Mouse (Mus musculus) hindbrain, embryonic 15.5 days (tissue): ENCODE measurements around the gene Gm49320. TPM values are rescaled to one million over a fixed set of nuclear protein-coding genes. Genes with fewer than 3 reads are reported as not detected.

Source experiments
- ATAC-seq: fragments of 200-750 bp; cut with Nextera tagmentation; 2 replicates; pipeline ENCODE4 v1.8.0; 2017; ENCODE audit warnings: low read depth, moderate number of reproducible peaks, moderate TSS enrichment; ENCODE audit not compliant: low FRiP score
- H3K27ac ChIP-seq: fragments of 300-500 bp; sonication (generic); replicated peaks from 2 replicates; pipeline ENCODE4 v1.5.1; 2015; ENCODE audit warnings: mild to moderate bottlenecking, inconsistent platforms
- H3K27me3 ChIP-seq: fragments of 300-500 bp; sonication (generic); 2 replicates; pipeline ENCODE4 v1.6.1; 2015; ENCODE audit warnings: control low read depth, inconsistent platforms
- H3K36me3 ChIP-seq: fragments of 300-500 bp; sonication (generic); 2 replicates; pipeline ENCODE4 v1.6.1; 2015; ENCODE audit warnings: control low read depth, inconsistent platforms
- H3K4me1 ChIP-seq: fragments of 300-500 bp; sonication (generic); replicated peaks from 2 replicates; pipeline ENCODE4 v1.6.1; 2015; ENCODE audit warnings: control low read depth, inconsistent platforms
- H3K4me2 ChIP-seq: fragments of 300-500 bp; sonication (generic); 2 replicates; pipeline ENCODE4 v1.6.1; 2015; ENCODE audit warnings: moderate library complexity, mild to moderate bottlenecking, inconsistent platforms
- H3K4me3 ChIP-seq: fragments of 300-500 bp; sonication (generic); 2 replicates; pipeline ENCODE4 v1.5.1; 2015; ENCODE audit warnings: mild to moderate bottlenecking, inconsistent platforms
- H3K9ac ChIP-seq: fragments of 300-500 bp; sonication (generic); 2 replicates; pipeline ENCODE4 v1.6.1; 2015; ENCODE audit warnings: inconsistent platforms
- H3K9me3 ChIP-seq: fragments of 300-500 bp; sonication (generic); 2 replicates; pipeline ENCODE4 v1.6.1; 2016; ENCODE audit warnings: control low read depth, inconsistent platforms
- WGBS: fragments of 180-500 bp; shearing (Covaris S2); methylation state at CpG from one replicate; pipeline ENCODE4 v1.1.7; 2015; 5-methylcytosine and 5-hydroxymethylcytosine counted together
- polyA plus RNA-seq: library from polyadenylated mRNA; unstranded; fragments of >200 nt; fragmentation: Nextera tagmentation; extraction: Ambion mirVana; gene quantifications from 2 replicates; pipeline ENCODE4 v1.2.1, GENCODE M21; 2015

Gm49320 gene
- polyA plus RNA-seq, 1 experiment from 2014 or later: 0.92 TPM

- Histone ChIP-seq H3K27ac (no peak overlapping the region), H3K4me1 (peaks cover 6% of the 10 kb centered on the region), H3K36me3 (no peaks in the 10 kb centered on the region), H3K27me3 (peaks cover 21% of the 10 kb centered on the region; the same call in 1 of the 2 replicates), H3K4me3 (no peak overlapping the region), H3K9ac (no peak overlapping the region), H3K4me2 (no peak overlapping the region), H3K9me3 (no peaks in the 10 kb centered on the region)
- ATAC-seq: no peak
- WGBS: 75% methylated on average over 5 of the region's 5 CpGs
Observed at GRCm38 (mm10) chr8:4229784-4230183, 8.9 kb upstream of the Gm49320 start.

- Histone ChIP-seq H3K27me3 (peaks cover 21% of the 10 kb centered on the region; the same call in 1 of the 2 replicates), H3K4me1 (peaks cover 6% of the 10 kb centered on the region), H3K27ac (no peak overlapping the region), H3K4me2 (no peak overlapping the region), H3K9me3 (no peaks in the 10 kb centered on the region), H3K36me3 (no peaks in the 10 kb centered on the region), H3K9ac (no peak overlapping the region), H3K4me3 (no peak overlapping the region)
- WGBS: 66% methylated on average over 10 of the region's 10 CpGs
- no peak for ATAC-seq
Observed at GRCm38 (mm10) chr8:4230612-4231351, 7.9 kb upstream of the Gm49320 start.

- 23% methylated on average over 15 of the region's 15 CpGs for WGBS
- Histone ChIP-seq H3K9ac (peak overlapping the region; percentile 51), H3K4me3 (peak overlapping the region; percentile 51), H3K27ac (peak overlapping the region; percentile 94), H3K36me3 (peaks cover 12% of the 10 kb centered on the region; the same call in 1 of the 2 replicates), H3K4me1 (peaks cover 37% of the 10 kb centered on the region), H3K27me3 (no peaks in the 10 kb centered on the region), H3K4me2 (peak overlapping the region; percentile 69), H3K9me3 (no peaks in the 10 kb centered on the region)
- peak; percentile 0; the same call in 1 of the 2 replicates for ATAC-seq
Observed at GRCm38 (mm10) chr8:4237814-4238433, 741 bp upstream of the Gm49320 start.

- H3K4me1 ChIP-seq: peaks cover 37% of the 10 kb centered on the region
- peak overlapping the region; percentile 89 for H3K27ac ChIP-seq
- H3K27me3 ChIP-seq: no peaks in the 10 kb centered on the region
- ATAC-seq: peak; percentile 23
- no peaks in the 10 kb centered on the region for H3K9me3 ChIP-seq
- H3K4me3 ChIP-seq: peak overlapping the region; percentile 51
- H3K36me3 ChIP-seq: peaks cover 24% of the 10 kb centered on the region
- H3K9ac ChIP-seq: peak overlapping the region; percentile 55
- H3K4me2 ChIP-seq: peak overlapping the region; percentile 69
- WGBS: 13% methylated on average over 19 of the region's 19 CpGs
Observed at GRCm38 (mm10) chr8:4239193-4239890, 677 bp downstream of the Gm49320 start.

GRCm38 (mm10) chr8:4245061-4245460, 6.4 kb downstream of the Gm49320 start:
- WGBS: 96% methylated on average over 5 of the region's 5 CpGs
- peaks cover 19% of the 10 kb centered on the region for H3K4me1 ChIP-seq

GRCm38 (mm10) chr8:4245737-4246136, 7.1 kb downstream of the Gm49320 start:
- no peaks in the 10 kb centered on the region for H3K27me3 ChIP-seq
- 83% methylated on average over 13 of the region's 13 CpGs for WGBS
- ATAC-seq: no peak
- no peak overlapping the region for H3K9ac ChIP-seq
- H3K4me3 ChIP-seq: no peak overlapping the region
- no peaks in the 10 kb centered on the region for H3K9me3 ChIP-seq
- H3K27ac ChIP-seq: no peak overlapping the region
- peaks cover 15% of the 10 kb centered on the region for H3K4me1 ChIP-seq
- H3K36me3 ChIP-seq: peaks cover 61% of the 10 kb centered on the region
- H3K4me2 ChIP-seq: no peak overlapping the region

More at GRCm38 (mm10) chr8:4245061-4245460, 6.4 kb downstream of the Gm49320 start:
- H3K4me2 ChIP-seq: no peak overlapping the region
- H3K9ac ChIP-seq: no peak overlapping the region
- ATAC-seq: no peak
- peaks cover 61% of the 10 kb centered on the region for H3K36me3 ChIP-seq
- no peak overlapping the region for H3K4me3 ChIP-seq
- H3K27me3 ChIP-seq: no peaks in the 10 kb centered on the region
- no peaks in the 10 kb centered on the region for H3K9me3 ChIP-seq
- H3K27ac ChIP-seq: no peak overlapping the region

- Histone ChIP-seq H3K27me3 (no peaks in the 10 kb centered on the region), H3K4me2 (no peak overlapping the region), H3K9ac (no peak overlapping the region), H3K4me1 (peaks cover 4% of the 10 kb centered on the region), H3K9me3 (no peaks in the 10 kb centered on the region), H3K27ac (no peak overlapping the region), H3K36me3 (peaks cover 51% of the 10 kb centered on the region), H3K4me3 (no peak overlapping the region)
- no peak for ATAC-seq
- 92% methylated on average over 8 of the region's 8 CpGs for whole genome bisulfite sequencing
Observed at GRCm38 (mm10) chr8:4247241-4247640, 8.6 kb downstream of the Gm49320 start.

- WGBS: 80% methylated on average over 15 of the region's 15 CpGs
- Histone ChIP-seq H3K36me3 (peaks cover 48% of the 10 kb centered on the region), H3K9me3 (no peaks in the 10 kb centered on the region), H3K27me3 (no peaks in the 10 kb centered on the region), H3K4me1 (peaks cover 7% of the 10 kb centered on the region), H3K4me2 (no peak within 1 kb of the TSS), H3K27ac (no peak within 1 kb of the TSS), H3K9ac (no peak within 1 kb of the TSS), H3K4me3 (no peak within 1 kb of the TSS)
- no peak for ATAC-seq
Observed at GRCm38 (mm10) chr8:4247951-4248540, 9.4 kb downstream of the Gm49320 start, which contains the start of gene Tgfbr3l. Gene Tgfbr3l (plus strand): TSS chr8:4248214.

- Histone ChIP-seq H3K4me2 (no peak overlapping the region), H3K4me1 (peaks cover 14% of the 10 kb centered on the region), H3K27me3 (no peaks in the 10 kb centered on the region), H3K36me3 (peaks cover 38% of the 10 kb centered on the region), H3K4me3 (no peak overlapping the region), H3K9me3 (no peaks in the 10 kb centered on the region), H3K27ac (no peak overlapping the region), H3K9ac (no peak overlapping the region)
- 20% methylated on average over 29 of the region's 29 CpGs for WGBS
- no peak for ATAC-seq
Observed at GRCm38 (mm10) chr8:4249213-4249612, 10.5 kb downstream of the Gm49320 start.

- Histone ChIP-seq H3K4me1 (peaks cover 23% of the 10 kb centered on the region), H3K9me3 (no peaks in the 10 kb centered on the region), H3K27ac (no peak overlapping the region), H3K27me3 (no peaks in the 10 kb centered on the region), H3K4me3 (no peak overlapping the region), H3K36me3 (peaks cover 37% of the 10 kb centered on the region), H3K4me2 (no peak overlapping the region), H3K9ac (no peak overlapping the region)
- no peak for ATAC-seq
- WGBS: 32% methylated on average over 26 of the region's 26 CpGs
Observed at GRCm38 (mm10) chr8:4250306-4250970, 11.8 kb downstream of the Gm49320 start.

- H3K4me3 ChIP-seq: peak overlapping the region; percentile 57
- H3K4me1 ChIP-seq: peaks cover 35% of the 10 kb centered on the region
- no peaks in the 10 kb centered on the region for H3K9me3 ChIP-seq
- WGBS: 49% methylated on average over 8 of the region's 8 CpGs
- H3K4me2 ChIP-seq: peak overlapping the region; percentile 68
- no peak for ATAC-seq
- peak overlapping the region; percentile 92 for H3K27ac ChIP-seq
- peaks cover 28% of the 10 kb centered on the region for H3K36me3 ChIP-seq
- no peaks in the 10 kb centered on the region for H3K27me3 ChIP-seq
- H3K9ac ChIP-seq: peak overlapping the region; percentile 70; the same call in 1 of the 2 replicates
Observed at GRCm38 (mm10) chr8:4252116-4252760, 13.6 kb downstream of the Gm49320 start.
